Mouse (Mus musculus) embryonic facial prominence, embryonic 14.5 days (tissue): ENCODE measurements around the gene Plekhh3. TPM values are rescaled to one million over a fixed set of nuclear protein-coding genes. Genes with fewer than 3 reads are reported as not detected.

Experiments
- ATAC-seq: fragments of 200-750 bp; cut with Nextera tagmentation; 2 replicates; pipeline ENCODE4 v1.8.0; 2017; ENCODE audit warnings: low read depth, moderate number of reproducible peaks, moderate TSS enrichment
- DNase-seq: peaks from one replicate; pipeline ENCODE4 v3.0.0-alpha.2; 2015; ENCODE audit warnings: low spot score
- H3K27ac ChIP-seq: fragments of 300-500 bp; sonication (generic); replicated peaks from 2 replicates; pipeline ENCODE4 v1.5.1; 2014; ENCODE audit warnings: low read depth, mild to moderate bottlenecking, low read length, moderate library complexity
- H3K27me3 ChIP-seq: fragments of 300-500 bp; sonication (generic); replicated peaks from 2 replicates; pipeline ENCODE4 v1.6.1; 2014; ENCODE audit warnings: low read length; ENCODE audit not compliant: control insufficient read depth, insufficient read depth
- H3K36me3 ChIP-seq: fragments of 300-500 bp; sonication (generic); 2 replicates; pipeline ENCODE4 v1.6.1; 2014; ENCODE audit warnings: low read length, mixed read lengths; ENCODE audit not compliant: control insufficient read depth, insufficient read depth
- H3K4me1 ChIP-seq: fragments of 300-500 bp; sonication (generic); 2 replicates; pipeline ENCODE4 v1.6.1; 2014; ENCODE audit warnings: antibody characterized with exemption, low read length; ENCODE audit not compliant: control insufficient read depth, insufficient read depth
- H3K4me2 ChIP-seq: fragments of 300-500 bp; sonication (generic); 2 replicates; pipeline ENCODE4 v1.6.1; 2014; ENCODE audit warnings: low read depth, mild to moderate bottlenecking, low read length, moderate library complexity, mixed read lengths
- H3K4me3 ChIP-seq: fragments of 300-500 bp; sonication (generic); 2 replicates; pipeline ENCODE4 v1.5.1; 2014; ENCODE audit warnings: low read depth, mild to moderate bottlenecking, low read length
- H3K9ac ChIP-seq: fragments of 300-500 bp; sonication (generic); 2 replicates; pipeline ENCODE4 v1.6.1; 2014; ENCODE audit warnings: low read depth, mild to moderate bottlenecking, low read length, moderate library complexity, mixed read lengths
- H3K9me3 ChIP-seq: fragments of 300-500 bp; sonication (generic); 2 replicates; pipeline ENCODE4 v1.6.1; 2016; ENCODE audit warnings: low read length; ENCODE audit not compliant: control insufficient read depth
- WGBS: fragments of 180-500 bp; shearing (Covaris S2); extraction: QIAGEN DNeasy Blood & Tissue Kit; methylation state at CpG from one replicate; pipeline ENCODE4 v1.1.7; 2014; 5-methylcytosine and 5-hydroxymethylcytosine counted together
- polyA plus RNA-seq: library from polyadenylated mRNA; unstranded; fragments of >200 nt; fragmentation: Nextera tagmentation; extraction: Ambion mirVana; gene quantifications from 2 replicates; pipeline ENCODE4 v1.2.1, GENCODE M21; 2014

Plekhh3 gene
- polyA plus RNA-seq, 1 experiment from 2014 or later, result 17.7 TPM

DNA sequence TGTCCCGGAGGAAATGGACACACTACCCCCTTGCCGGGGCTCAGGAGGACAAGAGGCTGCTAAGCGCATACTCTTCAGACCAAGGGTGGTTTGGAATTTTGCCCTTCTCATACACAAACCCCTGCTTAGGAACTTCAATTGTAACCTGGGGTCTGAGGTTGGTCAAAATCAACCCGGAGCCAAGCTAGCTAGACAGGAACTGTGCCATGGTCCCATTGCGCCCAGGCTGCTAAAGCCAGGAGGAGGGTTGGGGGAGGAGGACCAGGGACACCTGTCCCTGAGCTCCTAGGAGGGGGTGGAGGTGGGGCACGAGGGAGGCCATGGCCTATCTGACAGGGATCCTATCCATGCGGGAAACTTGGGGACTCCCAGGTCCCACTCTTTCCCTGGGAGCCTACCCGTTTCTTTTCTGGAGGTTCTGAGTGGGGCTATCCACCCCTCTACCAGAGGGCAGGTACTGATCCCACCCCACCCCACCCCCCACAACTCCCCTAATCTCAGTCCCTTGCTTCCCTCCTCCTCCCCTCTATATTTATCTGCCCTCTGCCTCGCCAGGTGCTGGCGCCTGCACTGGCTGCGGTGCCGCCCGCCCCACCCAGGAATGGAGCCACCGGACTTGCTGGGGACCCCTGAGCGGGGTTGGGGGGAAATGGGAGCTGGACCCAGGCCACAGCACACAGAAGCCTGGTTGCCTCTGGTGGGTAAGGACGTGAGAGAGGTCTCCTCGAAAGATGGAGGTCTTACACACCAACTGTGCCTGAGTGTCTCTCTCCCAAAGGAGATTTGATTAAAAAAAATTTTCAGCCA is 1.6 kb downstream of the Plekhh3 start:
- 15% methylated on average over 14 of the region's 17 CpGs for WGBS
- Histone ChIP-seq H3K27me3 (peaks cover 65% of the 10 kb centered on the region), H3K27ac (no peak overlapping the region), H3K9me3 (no peaks in the 10 kb centered on the region), H3K9ac (peak overlapping the region; percentile 77), H3K4me3 (peak overlapping the region; percentile 84), H3K36me3 (peaks cover 34% of the 10 kb centered on the region), H3K4me2 (peak overlapping the region; percentile 84), H3K4me1 (peaks cover 36% of the 10 kb centered on the region)
- ATAC-seq, result no peak
- no peak for DNase-seq

DNA sequence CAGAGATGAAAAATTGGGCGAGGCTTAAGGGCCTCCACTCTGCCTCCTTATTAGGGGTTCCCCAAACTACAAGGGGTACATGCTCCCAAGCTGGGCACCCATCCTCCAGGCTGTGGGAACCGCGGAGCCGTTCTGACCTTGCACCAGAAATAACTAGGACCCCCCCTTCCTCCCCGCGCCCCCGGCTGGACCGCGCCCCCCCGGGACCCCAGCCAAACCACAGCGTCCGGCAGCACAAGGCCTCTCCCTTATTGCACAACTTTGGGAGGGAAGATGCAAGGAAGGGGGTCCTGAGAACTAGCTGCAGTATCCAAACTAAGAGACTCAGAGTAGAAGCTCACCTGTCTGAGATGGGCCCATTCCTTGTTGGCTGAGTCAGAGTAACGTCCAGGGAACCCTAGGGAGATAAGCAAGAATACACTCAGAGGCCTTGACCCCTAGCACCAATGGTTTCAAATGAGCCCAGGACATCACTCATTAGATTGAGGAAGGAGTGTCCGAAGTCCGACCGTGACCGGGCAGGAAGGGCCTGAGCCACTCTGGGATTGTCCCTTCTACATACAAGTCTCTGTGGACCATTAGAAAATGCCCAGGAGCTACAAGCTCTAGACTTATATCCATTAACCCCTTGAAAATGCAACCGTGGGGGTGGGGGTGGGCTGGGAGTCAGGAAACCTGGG is 2.7 kb downstream of the Plekhh3 start:
- Histone ChIP-seq H3K4me3 (peak overlapping the region; percentile 84; the same call in 1 of the 2 replicates), H3K27me3 (peaks cover 69% of the 10 kb centered on the region), H3K4me1 (peaks cover 32% of the 10 kb centered on the region)

DNA sequence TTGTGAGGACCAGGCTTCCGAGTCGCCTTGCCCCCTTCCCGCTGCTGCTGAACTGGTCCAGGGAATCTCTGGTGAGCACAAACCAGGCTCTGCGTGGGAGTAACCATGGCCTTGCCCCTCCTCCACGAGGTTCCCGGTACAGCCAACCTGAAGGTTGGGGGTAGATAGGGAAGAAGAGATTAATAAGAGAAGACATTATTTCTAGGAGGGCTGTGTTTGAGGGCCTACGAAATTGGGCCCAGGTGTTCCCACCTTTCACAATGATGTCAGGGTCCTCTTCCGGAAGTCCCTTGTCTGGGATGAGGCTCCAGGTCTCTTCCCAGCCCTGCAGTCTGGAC is 3.2 kb downstream of the Plekhh3 start:
- no peak overlapping the region for H3K4me2 ChIP-seq
- H3K36me3 ChIP-seq, result peaks cover 49% of the 10 kb centered on the region
- no peak overlapping the region for H3K4me3 ChIP-seq
- 61% methylated on average over 8 of the region's 8 CpGs for WGBS
- no peak overlapping the region for H3K9ac ChIP-seq
- H3K27me3 ChIP-seq, result peaks cover 74% of the 10 kb centered on the region
- H3K27ac ChIP-seq, result no peak overlapping the region
- H3K9me3 ChIP-seq, result no peaks in the 10 kb centered on the region
- DNase-seq (no peak), ATAC-seq (no peak)
- H3K4me1 ChIP-seq, result peaks cover 26% of the 10 kb centered on the region

More for the DNA sequence above, 2.7 kb downstream of the Plekhh3 start:
- H3K9ac ChIP-seq, result no peak overlapping the region
- no peak for DNase-seq
- H3K36me3 ChIP-seq, result peaks cover 44% of the 10 kb centered on the region
- WGBS, result 68% methylated on average over 18 of the region's 18 CpGs
- H3K4me2 ChIP-seq, result peak overlapping the region; percentile 84
- H3K27ac ChIP-seq, result no peak overlapping the region
- no peak for ATAC-seq
- no peaks in the 10 kb centered on the region for H3K9me3 ChIP-seq

DNA sequence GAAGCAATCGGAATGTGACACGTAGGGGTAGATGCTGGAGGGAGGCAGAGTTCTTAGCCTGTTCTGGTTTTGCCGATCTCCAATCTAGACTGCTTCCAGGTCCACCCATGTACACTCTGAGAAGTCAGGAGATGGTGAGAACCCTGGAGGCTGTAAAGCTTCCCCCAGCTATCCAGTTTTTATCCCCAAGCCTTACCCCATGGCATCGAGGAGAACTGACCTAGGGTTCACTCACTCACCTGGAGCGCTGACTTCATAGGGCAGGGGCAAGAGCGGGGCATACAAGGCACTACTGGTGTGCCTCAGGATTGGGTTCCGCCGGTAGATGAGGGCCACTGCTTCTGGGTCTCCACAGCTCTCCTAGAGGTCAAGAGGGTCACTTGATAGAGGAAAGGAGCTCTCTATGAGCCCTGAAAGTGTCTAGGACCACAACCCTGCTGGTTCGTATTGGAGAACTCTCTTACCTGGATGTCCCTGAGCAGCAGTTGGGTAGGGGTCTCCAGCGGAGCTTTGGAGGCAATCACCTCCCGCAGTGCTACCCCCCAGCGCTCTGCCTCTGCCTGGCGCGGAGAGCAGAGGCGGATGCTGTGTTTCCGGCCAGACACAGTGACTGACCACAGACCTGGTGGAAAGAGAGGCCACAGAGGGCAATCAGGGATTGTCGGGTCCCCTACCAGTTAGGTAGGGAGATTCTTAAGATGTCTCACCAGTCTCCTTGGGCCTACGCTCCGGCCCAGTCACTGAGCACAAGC is 3.8 kb downstream of the Plekhh3 start:
- H3K4me1 ChIP-seq, result peaks cover 21% of the 10 kb centered on the region
- 66% methylated on average over 19 of the region's 19 CpGs for WGBS
- ATAC-seq (no peak), DNase-seq (no peak)
- H3K9me3 ChIP-seq, result no peaks in the 10 kb centered on the region
- H3K27ac ChIP-seq, result no peak overlapping the region
- H3K4me3 ChIP-seq, result no peak overlapping the region
- H3K4me2 ChIP-seq, result no peak overlapping the region
- no peak overlapping the region for H3K9ac ChIP-seq
- H3K36me3 ChIP-seq, result peaks cover 55% of the 10 kb centered on the region
- peaks cover 78% of the 10 kb centered on the region for H3K27me3 ChIP-seq

DNA sequence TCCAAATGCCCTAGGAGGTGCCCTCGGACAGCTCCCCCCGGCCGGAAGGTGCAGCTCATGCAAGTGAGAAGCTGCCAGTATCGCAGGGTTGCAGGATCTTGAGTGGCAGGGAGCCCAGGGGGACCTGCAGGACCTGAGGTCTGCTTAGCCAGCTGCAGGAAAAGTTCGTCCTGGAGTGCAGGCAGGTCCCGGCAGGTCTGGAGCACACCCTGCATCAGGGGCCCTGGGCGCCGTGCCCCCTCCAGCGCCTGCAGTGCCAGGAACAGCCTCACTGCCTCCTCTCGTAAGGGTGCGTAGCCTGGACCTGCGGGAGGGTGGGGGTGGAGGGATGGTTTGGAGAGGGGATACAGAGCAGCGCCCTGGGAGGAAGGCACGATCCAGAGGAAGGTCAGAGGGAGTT is 4.8 kb downstream of the Plekhh3 start:
- peaks cover 78% of the 10 kb centered on the region for H3K27me3 ChIP-seq
- H3K4me3 ChIP-seq, result no peak overlapping the region
- no peak overlapping the region for H3K9ac ChIP-seq
- H3K4me2 ChIP-seq, result no peak overlapping the region
- H3K9me3 ChIP-seq, result no peaks in the 10 kb centered on the region
- ATAC-seq, result no peak
- 53% methylated on average over 14 of the region's 14 CpGs for WGBS
- no peak overlapping the region for H3K27ac ChIP-seq
- H3K4me1 ChIP-seq, result peaks cover 18% of the 10 kb centered on the region
- peaks cover 63% of the 10 kb centered on the region for H3K36me3 ChIP-seq
- no peak for DNase-seq

DNA sequence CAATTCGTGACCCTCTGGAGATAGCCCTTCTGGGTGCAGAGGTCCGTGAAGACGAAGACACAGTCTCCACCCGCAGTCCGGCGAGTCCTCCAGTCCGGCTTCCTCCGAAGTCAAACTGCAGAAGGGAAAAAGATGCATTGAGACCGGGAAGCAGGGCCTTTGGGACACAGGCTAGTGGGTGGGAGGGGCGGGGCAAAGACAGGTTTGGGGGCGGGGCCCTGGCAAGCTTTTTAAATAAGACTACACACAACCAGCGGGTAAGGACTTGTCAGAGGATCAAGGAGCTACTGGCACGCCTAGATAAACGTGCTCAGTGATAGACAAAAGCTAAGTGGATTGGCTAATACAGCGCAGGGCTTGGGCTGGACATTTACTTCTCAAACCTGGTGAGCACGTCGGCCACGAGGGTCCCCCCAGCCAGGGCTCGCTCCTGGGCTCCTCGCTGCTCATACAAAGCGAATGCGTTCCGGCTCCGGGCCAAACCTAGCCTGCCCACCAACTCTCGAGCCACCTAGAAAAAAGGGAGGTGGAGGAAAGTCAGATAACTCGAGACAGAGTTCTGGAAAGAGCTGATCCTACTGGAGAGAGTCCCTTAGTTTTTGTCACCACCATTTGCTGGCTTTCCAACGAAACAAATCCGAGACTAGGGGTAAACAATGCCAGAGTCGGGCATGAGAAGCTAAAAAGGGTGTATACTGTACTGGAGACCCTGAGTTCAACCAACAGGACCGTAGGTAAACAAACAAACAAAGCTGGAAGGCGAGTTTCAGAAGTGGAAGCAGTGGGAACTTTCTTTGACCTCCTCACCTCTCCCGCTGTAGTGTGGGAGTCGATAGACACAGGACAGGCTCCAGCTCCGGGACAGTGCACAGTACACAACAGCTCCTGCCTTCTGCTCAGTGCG is 6.2 kb downstream of the Plekhh3 start:
- Histone ChIP-seq H3K27ac (no peak overlapping the region), H3K4me1 (peaks cover 18% of the 10 kb centered on the region), H3K9ac (no peak overlapping the region), H3K9me3 (no peaks in the 10 kb centered on the region), H3K27me3 (peaks cover 74% of the 10 kb centered on the region), H3K4me2 (peak overlapping the region; percentile 63), H3K36me3 (peaks cover 66% of the 10 kb centered on the region), H3K4me3 (peak overlapping the region; percentile 39; the same call in 1 of the 2 replicates)
- DNase-seq (peak; percentile 80), ATAC-seq (peak; percentile 60; the same call in 1 of the 2 replicates)
- WGBS, result 27% methylated on average over 35 of the region's 35 CpGs

DNA sequence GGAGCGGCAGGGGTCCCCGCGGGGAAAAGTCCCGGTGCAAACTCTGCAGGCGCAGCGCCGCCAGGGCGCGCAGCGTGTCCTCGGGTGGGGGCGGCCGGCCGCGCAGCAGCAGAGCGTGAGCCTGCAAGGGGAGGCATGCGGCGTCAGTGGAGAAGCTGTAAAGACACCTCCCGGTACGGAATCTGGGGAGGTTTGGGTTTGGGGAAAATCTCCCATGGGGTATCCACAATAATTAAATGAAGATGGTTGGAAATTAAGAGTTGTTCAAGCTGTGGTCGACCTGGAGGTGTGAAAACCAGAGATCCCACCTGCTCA is 6.8 kb downstream of the Plekhh3 start:
- peaks cover 66% of the 10 kb centered on the region for H3K36me3 ChIP-seq
- peak overlapping the region; percentile 55 for H3K9ac ChIP-seq
- H3K4me3 ChIP-seq, result peak overlapping the region; percentile 39
- no peak overlapping the region for H3K27ac ChIP-seq
- ATAC-seq (no peak), DNase-seq (no peak)
- peaks cover 14% of the 10 kb centered on the region for H3K4me1 ChIP-seq
- peak overlapping the region; percentile 63 for H3K4me2 ChIP-seq
- 11% methylated on average over 20 of the region's 21 CpGs for WGBS
- peaks cover 68% of the 10 kb centered on the region for H3K27me3 ChIP-seq
- no peaks in the 10 kb centered on the region for H3K9me3 ChIP-seq
